Mouse (Mus musculus) heart, embryonic 12.5 days (tissue): ENCODE data around the gene H2afj. TPM values are rescaled to one million over a fixed set of nuclear protein-coding genes. Genes with fewer than 3 reads are reported as not detected.
A peak's percentile ranks its signal among the peaks of the same experiment; 100 is the strongest.
"Not testable (repeated sequence)": the region's sequence is repeated elsewhere in the genome, so short reads cannot be mapped to it uniquely, and the experiment has no call there.

ENCODE experiments used
- ATAC-seq: fragments of 200-750 bp; cut with Nextera tagmentation; 2 replicates; pipeline ENCODE4 v1.8.0; 2017; ENCODE audit warnings: moderate TSS enrichment, moderate library complexity; ENCODE audit not compliant: insufficient number of reproducible peaks, low FRiP score
- H3K27ac ChIP-seq: fragments of 300-500 bp; sonication (generic); 2 replicates; pipeline ENCODE4 v1.5.1; 2016; ENCODE audit warnings: mild to moderate bottlenecking, moderate library complexity; ENCODE audit not compliant: poor library complexity, severe bottlenecking
- H3K27me3 ChIP-seq: fragments of 300-500 bp; sonication (generic); replicated peaks from 2 replicates; pipeline ENCODE4 v1.6.1; 2016; ENCODE audit warnings: mild to moderate bottlenecking, moderate library complexity
- H3K36me3 ChIP-seq: fragments of 300-500 bp; sonication (generic); 2 replicates; pipeline ENCODE4 v1.6.1; 2016; ENCODE audit warnings: mild to moderate bottlenecking, moderate library complexity
- H3K4me1 ChIP-seq: fragments of 300-500 bp; sonication (generic); replicated peaks from 2 replicates; pipeline ENCODE4 v1.6.1; 2016; ENCODE audit warnings: mild to moderate bottlenecking
- H3K4me2 ChIP-seq: fragments of 300-500 bp; sonication (generic); 2 replicates; pipeline ENCODE4 v1.6.1; 2016; ENCODE audit warnings: mild to moderate bottlenecking, moderate library complexity
- H3K4me3 ChIP-seq: fragments of 300-500 bp; sonication (generic); 2 replicates; pipeline ENCODE4 v1.5.1; 2016; ENCODE audit warnings: mild to moderate bottlenecking
- H3K9ac ChIP-seq: fragments of 300-500 bp; sonication (generic); 2 replicates; pipeline ENCODE4 v1.6.1; 2016; ENCODE audit warnings: mild to moderate bottlenecking, moderate library complexity
- H3K9me3 ChIP-seq: fragments of 300-500 bp; sonication (generic); replicated peaks from 2 replicates; pipeline ENCODE4 v1.6.1; 2016; ENCODE audit warnings: mild to moderate bottlenecking, moderate library complexity
- WGBS: fragments of 180-500 bp; shearing (Covaris S2); methylation state at CpG from one replicate; pipeline ENCODE4 v1.1.7; 2016; 5-methylcytosine and 5-hydroxymethylcytosine counted together
- polyA plus RNA-seq: library from polyadenylated mRNA; unstranded; fragments of >200 nt; fragmentation: Nextera tagmentation; extraction: Ambion mirVana; gene quantifications from 2 replicates; pipeline ENCODE4 v1.2.1, GENCODE M21; 2016

The H2afj gene
- polyA plus RNA-seq, 1 experiment from 2014 or later = 86.2 TPM

DNA sequence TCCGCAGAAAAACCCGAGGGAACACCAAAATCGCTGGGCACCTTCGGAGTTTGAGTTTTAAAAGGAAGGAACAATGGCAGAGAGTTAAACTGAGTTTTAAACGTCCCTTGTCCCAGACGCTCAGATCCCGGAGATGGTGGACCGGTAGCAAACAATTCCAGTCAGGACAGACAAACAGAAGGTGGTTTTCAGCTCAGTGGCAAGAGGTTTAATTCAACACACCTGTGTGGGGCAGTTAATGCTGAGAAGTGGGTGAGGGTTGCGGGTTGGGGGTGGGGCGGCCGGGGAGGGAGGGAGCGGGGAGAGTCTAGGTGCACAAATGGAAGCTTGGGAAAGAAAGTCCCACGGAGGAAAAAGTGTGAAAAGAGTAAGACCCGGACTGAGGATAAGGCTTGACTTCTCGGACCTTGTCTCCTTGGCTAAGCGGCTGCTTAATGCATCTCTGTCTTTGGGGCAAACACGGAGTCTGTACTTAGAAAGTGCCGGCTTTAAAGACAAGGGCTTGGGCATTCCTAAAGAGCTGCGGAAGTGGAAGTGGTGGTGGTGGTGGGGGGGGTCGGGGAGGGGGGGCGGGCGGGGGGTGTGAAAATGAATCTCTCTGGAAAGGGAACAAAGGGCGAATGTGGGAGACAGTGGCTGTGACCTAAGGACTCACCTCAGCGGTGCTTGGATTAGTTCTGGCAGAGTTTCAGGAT is 14.1 kb upstream of the H2afj start:
- WGBS = under 1% methylated on average over 22 of the region's 24 CpGs
- Histone ChIP-seq H3K27me3 (no peaks in the 10 kb centered on the region), H3K4me2 (peak overlapping the region; percentile 91), H3K36me3 (no peaks in the 10 kb centered on the region), H3K27ac (no peak overlapping the region), H3K4me3 (peak overlapping the region; percentile 60), H3K4me1 (peaks cover 10% of the 10 kb centered on the region), H3K9ac (peak overlapping the region; percentile 69), H3K9me3 (no peaks in the 10 kb centered on the region)
- ATAC-seq = no peak

DNA sequence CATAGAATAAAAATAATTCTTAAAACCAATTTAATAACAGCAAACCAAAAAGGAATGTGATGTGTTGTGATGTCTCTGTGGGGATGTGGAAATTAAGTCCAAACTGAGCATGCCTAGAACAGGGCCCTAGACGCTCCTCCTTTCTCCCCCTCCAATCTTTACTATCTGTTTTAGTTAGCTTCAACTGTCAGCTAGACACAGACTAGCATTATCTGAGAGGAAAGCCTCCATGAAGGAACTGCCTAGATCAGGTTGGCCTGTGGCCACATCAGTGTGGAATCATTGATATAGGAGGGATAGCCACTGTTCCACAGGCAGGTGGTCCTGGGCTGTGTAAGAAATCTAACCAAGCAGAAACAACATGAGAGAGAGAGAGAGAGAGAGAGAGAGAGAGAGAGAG is 12.9 kb upstream of the H2afj start:
- no peaks in the 10 kb centered on the region for H3K9me3 ChIP-seq
- no peak overlapping the region for H3K4me2 ChIP-seq
- 65% methylated on average over 1 of the region's 1 CpGs for WGBS
- ATAC-seq = no peak
- peaks cover 10% of the 10 kb centered on the region for H3K4me1 ChIP-seq
- no peak overlapping the region for H3K9ac ChIP-seq
- no peaks in the 10 kb centered on the region for H3K27me3 ChIP-seq
- no peak overlapping the region for H3K27ac ChIP-seq
- H3K36me3 ChIP-seq = no peaks in the 10 kb centered on the region
- no peak overlapping the region for H3K4me3 ChIP-seq

DNA sequence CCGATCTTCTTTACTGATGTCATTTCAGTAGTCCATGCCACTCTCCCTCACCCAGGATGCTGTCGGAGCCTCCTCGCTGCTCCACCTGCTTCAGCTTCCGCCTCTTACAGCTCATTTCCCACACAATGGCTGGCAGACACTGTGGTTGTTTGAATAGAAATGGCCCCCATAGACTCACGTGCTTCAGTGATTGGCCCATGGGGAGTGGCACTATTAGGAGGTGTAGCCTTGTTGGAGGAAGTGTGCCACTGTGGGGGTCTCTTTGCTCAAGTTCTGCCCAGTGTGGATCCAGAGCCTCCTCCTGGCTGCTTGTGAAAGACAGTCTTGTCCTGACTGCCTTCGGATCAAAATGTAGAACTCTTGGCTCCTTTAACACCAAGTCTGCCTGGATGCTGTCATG is 12.2 kb upstream of the H2afj start:
- Histone ChIP-seq H3K27ac (no peak overlapping the region), H3K4me3 (no peak overlapping the region), H3K9me3 (no peaks in the 10 kb centered on the region), H3K4me1 (peaks cover 10% of the 10 kb centered on the region), H3K27me3 (no peaks in the 10 kb centered on the region), H3K4me2 (no peak overlapping the region), H3K36me3 (no peaks in the 10 kb centered on the region), H3K9ac (no peak overlapping the region)
- 63% methylated on average over 6 of the region's 6 CpGs for WGBS
- ATAC-seq = no peak

DNA sequence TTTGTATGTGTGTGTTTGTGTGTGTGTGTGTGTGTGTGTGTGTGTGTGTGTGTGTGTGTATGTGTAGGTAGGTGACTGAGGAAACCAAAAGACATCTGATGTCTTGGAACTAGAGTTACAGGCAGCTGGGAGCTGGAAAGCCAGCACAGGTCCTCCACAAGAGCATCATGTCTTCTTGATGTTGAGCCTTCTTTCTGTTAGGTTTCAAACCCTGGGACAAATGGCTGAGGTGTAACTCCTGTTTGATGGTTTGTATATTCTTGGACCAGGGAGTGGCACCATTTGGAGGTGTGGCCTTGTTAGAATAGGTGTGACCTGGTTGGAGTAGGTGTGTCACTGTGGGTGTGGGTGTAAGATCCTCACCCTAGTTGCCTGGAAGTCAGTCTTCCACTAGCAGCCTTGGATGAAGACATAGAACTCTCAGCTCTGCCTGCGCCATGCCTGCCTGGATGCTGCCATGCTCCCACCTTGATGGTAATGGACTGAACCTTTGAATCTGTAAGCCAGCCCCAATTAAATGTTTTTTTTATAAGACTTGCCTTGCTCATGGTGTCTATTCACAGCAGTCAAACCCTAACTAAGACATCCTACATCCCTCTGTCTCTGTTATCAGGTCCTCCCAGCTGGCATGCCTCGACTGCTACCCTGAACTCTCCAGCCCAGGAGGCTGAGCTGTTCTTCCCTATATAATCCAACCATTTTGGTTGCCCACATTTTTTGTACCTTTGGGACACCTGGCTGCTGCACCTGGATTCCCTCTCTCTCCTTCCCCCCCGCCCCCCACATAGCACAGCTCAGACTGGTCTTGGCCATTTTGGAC is 10.0 kb upstream of the H2afj start:
- H3K27ac ChIP-seq, H3K4me2 ChIP-seq, ATAC-seq, H3K36me3 ChIP-seq, H3K9ac ChIP-seq, H3K27me3 ChIP-seq, H3K4me3 ChIP-seq, H3K9me3 ChIP-seq: not testable (repeated sequence)
- WGBS = 63% methylated on average over 3 of the region's 3 CpGs
- H3K4me1 ChIP-seq = peaks cover 11% of the 10 kb centered on the region

DNA sequence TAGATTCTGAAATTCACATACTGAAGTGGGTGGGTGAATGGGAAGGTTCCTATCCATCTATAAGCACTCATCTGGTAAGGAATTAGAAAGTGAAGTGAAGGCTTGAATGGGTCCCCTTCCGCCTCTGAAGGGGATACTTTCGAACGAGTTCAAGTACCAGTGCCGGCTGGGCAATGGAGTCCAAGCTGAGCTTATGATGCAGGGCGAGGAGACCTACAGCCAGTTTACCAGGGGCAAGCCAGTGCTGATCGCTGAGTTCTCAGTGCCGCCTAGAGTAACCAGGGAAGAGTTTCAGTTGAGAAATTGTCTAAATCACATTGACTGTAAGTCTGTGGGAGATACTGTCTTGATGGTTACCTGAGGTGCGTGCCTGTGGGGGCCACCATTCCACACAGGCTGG is 7.3 kb upstream of the H2afj start:
- peaks cover 13% of the 10 kb centered on the region for H3K4me1 ChIP-seq
- H3K4me3 ChIP-seq = no peak overlapping the region
- WGBS = 89% methylated on average over 8 of the region's 8 CpGs
- no peak overlapping the region for H3K27ac ChIP-seq
- no peak overlapping the region for H3K4me2 ChIP-seq
- ATAC-seq = no peak
- no peaks in the 10 kb centered on the region for H3K9me3 ChIP-seq
- H3K36me3 ChIP-seq = no peaks in the 10 kb centered on the region
- no peak overlapping the region for H3K9ac ChIP-seq
- no peaks in the 10 kb centered on the region for H3K27me3 ChIP-seq

DNA sequence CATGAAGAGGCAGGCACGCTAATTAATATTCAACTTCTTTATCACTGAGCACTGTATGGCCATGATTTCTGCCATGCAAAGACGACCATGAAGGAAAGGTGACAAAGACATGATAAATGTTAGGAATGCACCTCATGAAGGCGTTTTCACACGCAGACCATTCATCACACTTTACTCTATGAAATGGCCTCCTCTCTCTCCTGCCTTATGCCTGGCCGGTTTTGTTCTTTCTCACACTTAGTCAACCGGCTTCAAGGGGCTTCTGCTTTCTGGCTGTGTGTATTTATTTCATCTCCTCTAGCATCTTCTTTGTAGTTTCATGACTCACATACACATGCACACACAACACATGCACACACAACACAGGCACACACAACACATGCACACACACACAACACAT is 6.8 kb upstream of the H2afj start:
- H3K27me3 ChIP-seq = no peaks in the 10 kb centered on the region
- WGBS = 75% methylated on average over 6 of the region's 6 CpGs
- no peak overlapping the region for H3K27ac ChIP-seq
- H3K9me3 ChIP-seq = no peaks in the 10 kb centered on the region
- no peaks in the 10 kb centered on the region for H3K36me3 ChIP-seq
- peaks cover 13% of the 10 kb centered on the region for H3K4me1 ChIP-seq
- ATAC-seq = no peak
- no peak overlapping the region for H3K4me3 ChIP-seq
- H3K4me2 ChIP-seq = no peak overlapping the region
- H3K9ac ChIP-seq = no peak overlapping the region

DNA sequence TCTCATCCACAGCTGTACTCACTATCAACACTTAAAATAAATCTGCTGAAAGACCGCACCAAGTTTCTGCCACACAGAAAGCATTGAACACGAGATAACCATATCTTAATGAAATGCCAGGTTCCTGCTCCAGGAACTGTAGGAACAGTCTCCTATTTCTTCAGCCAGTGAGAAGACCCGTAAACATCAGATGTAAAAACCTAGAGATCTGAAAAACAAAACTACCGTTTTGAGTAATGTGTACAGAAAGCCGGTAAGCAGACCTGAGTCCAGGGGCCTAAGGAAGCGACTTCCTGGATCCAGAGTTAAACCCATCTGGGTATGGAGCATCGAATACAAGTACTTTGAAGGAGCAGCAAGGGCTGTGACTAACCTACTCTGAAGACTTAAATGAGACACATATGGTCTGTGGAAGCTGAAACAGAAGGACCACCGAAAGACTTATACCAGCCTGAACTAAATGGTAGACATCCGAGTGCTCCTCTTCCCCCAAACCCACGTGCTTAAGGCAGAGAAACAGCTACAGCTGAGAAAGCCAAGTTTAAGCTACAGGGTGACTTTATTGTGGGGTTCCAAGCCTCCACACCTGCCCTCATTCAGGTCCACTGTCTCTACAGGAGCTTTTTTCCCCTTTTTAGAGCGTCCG is 4.8 kb upstream of the H2afj start:
- Histone ChIP-seq H3K9me3 (no peaks in the 10 kb centered on the region), H3K27ac (peak overlapping the region; percentile 100), H3K4me2 (peak overlapping the region; percentile 89), H3K4me1 (peaks cover 17% of the 10 kb centered on the region), H3K27me3 (no peaks in the 10 kb centered on the region), H3K9ac (peak overlapping the region; percentile 96), H3K36me3 (no peaks in the 10 kb centered on the region), H3K4me3 (peak overlapping the region; percentile 69)
- ATAC-seq = no peak
- 9% methylated on average over 12 of the region's 12 CpGs for WGBS

DNA sequence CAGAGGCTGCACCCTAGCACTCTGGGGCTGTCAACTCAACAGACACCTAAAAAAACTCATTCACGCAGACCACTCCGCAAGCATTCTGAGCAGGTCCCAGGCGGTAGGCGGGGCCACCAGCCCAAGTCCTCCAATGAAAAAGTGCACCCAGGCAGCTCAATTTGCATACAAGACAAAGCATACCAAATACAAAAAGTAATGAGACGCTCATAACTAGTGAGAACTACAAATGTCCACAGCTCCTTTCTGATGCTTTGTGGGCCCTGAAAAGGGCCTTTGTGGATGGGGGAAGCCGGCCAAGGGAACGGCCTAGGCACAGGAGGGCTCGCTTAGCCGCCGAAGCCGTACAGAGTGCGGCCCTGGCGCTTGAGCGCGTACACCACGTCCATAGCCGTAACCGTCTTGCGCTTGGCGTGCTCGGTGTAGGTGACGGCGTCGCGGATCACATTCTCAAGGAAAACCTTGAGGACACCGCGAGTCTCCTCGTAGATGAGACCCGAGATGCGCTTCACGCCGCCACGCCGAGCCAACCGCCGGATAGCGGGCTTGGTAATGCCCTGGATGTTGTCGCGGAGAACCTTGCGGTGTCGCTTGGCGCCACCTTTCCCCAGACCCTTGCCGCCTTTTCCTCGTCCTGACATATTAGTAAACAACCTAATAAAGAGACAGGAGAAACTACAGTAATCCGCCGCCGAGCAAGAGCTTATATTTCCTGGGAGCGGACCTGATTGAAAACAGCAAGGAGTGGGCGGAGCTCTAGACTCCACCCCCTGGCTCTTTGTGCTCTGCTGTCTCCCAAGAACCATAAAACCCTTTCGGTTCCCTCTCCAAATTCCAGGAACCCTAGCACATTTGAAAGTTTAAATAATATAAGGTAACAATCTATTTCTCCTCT is 4.1 kb upstream of the H2afj start, which contains the start of gene Hist4h4:
TSS of gene Hist4h4 (minus strand) at position 677 of the 895 bp plus-strand sequence.
- Histone ChIP-seq H3K27me3 (no peaks in the 10 kb centered on the region), H3K27ac (peak within 1 kb of the TSS; percentile 100), H3K4me3 (peak within 1 kb of the TSS; percentile 69), H3K4me1 (peaks cover 22% of the 10 kb centered on the region), H3K9me3 (no peaks in the 10 kb centered on the region), H3K36me3 (no peaks in the 10 kb centered on the region), H3K4me2 (peak within 1 kb of the TSS; percentile 89), H3K9ac (peak within 1 kb of the TSS; percentile 96)
- under 1% methylated on average over 50 of the region's 50 CpGs for WGBS
- ATAC-seq = peak; percentile 80

DNA sequence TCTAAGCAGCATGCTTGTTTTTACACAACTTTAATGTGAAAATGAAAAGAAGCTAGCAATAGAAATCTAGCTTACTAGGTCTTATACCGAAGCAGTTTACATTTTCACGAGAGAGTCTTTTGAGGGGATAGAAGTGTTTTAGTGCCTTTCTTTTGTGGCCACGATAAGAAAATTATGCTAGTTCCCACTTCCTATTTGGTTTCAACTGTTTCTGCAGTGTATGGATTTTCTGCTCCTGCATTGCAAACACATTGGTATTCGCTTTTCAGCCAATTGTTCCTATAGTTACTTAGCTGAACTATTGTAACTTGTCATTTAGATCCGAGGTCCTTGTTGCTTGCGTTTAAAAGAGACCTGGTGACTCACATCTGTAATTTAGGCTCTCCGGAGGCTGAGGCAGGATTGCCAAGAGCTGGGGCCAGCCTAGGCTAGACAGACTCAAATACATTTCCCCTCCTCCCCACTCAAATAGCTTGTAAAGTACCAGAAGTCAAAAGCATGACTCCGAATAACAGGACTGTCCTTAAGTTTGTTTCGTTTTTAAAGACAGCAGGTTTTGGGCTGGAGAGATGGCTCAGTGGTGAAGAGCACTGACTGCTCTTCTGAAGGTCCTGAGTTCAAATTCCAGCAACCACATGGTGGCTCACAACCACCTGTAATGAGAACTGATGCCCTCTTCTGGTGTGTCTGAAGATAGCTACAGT is 3.2 kb upstream of the H2afj start:
- Histone ChIP-seq H3K4me3 (peak overlapping the region; percentile 69), H3K4me1 (peaks cover 30% of the 10 kb centered on the region), H3K9me3 (no peaks in the 10 kb centered on the region), H3K27ac (peak overlapping the region; percentile 100), H3K4me2 (peak overlapping the region; percentile 48), H3K36me3 (no peaks in the 10 kb centered on the region), H3K27me3 (no peaks in the 10 kb centered on the region), H3K9ac (no peak overlapping the region)
- WGBS = 32% methylated on average over 9 of the region's 9 CpGs
- ATAC-seq = no peak

DNA sequence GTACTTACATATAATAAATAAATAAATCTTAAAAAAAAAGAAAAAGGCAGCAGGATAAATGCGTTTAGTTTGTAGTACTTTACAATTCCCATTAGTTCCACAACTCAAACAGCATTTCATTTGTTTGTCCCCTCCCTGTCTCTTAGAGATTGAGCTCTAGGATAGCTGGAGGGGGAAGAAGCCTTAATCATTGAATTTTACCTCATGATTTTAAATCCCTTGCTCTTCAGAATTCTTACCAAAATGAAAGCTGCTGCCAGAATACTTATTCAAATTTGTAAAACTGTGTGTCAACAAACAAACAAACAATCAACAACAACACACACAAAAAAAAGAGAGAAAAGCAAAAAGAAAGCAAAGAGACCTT is 2.7 kb upstream of the H2afj start:
- Histone ChIP-seq H3K9ac (no peak overlapping the region), H3K4me3 (no peak overlapping the region), H3K27ac (no peak overlapping the region), H3K4me2 (no peak overlapping the region), H3K4me1 (peaks cover 34% of the 10 kb centered on the region), H3K27me3 (no peaks in the 10 kb centered on the region), H3K36me3 (peaks cover 4% of the 10 kb centered on the region; the same call in 1 of the 2 replicates), H3K9me3 (no peaks in the 10 kb centered on the region)
- 97% methylated on average over 1 of the region's 1 CpGs for WGBS
- no peak for ATAC-seq
